Mouse (Mus musculus) MEL (cell line): ENCODE data around the gene Serpinb11. TPM values are rescaled to one million over a fixed set of nuclear protein-coding genes. Genes with fewer than 3 reads are reported as not detected.

ENCODE experiments used
- DNase-seq: peaks from one replicate; pipeline ENCODE4 v3.0.0; 2011; ENCODE audit warnings: low read depth, low spot score
- H3K27ac ChIP-seq: 2 replicates; pipeline ENCODE4 v1.5.1; 2012; ENCODE audit warnings: low read depth, mild to moderate bottlenecking, control low read depth, low read length, moderate library complexity; ENCODE audit not compliant: control insufficient read depth
- H3K27me3 ChIP-seq, 2 experiments: fragments of 150-350 bp in 1 of 2; sonication (generic) in 1 of 2; 2 replicates each; pipeline ENCODE4 v1.6.1; 2012; ENCODE audit warnings: low read length in 2 of 2, mild to moderate bottlenecking in 2 of 2, improper control_type of control experiment in 1 of 2, moderate library complexity in 1 of 2; ENCODE audit not compliant: insufficient read depth in 2 of 2, control insufficient read depth in 1 of 2
- H3K36me3 ChIP-seq, 2 experiments: 2 replicates each; pipeline ENCODE4 v1.6.1; 2012 to 2014; ENCODE audit warnings: low read length in 2 of 2, improper control_type of control experiment in 1 of 2, inconsistent platforms in 1 of 2, mild to moderate bottlenecking in 1 of 2; ENCODE audit not compliant: insufficient read depth in 2 of 2, control insufficient read depth in 1 of 2
- H3K4me1 ChIP-seq, 2 experiments: fragments of 150-350 bp in 1 of 2; sonication (generic) in 1 of 2; 2 replicates each; pipeline ENCODE4 v1.6.1; 2012; ENCODE audit warnings: low read length in 2 of 2, improper control_type of control experiment in 1 of 2, mild to moderate bottlenecking in 1 of 2; ENCODE audit not compliant: insufficient read depth in 2 of 2, control insufficient read depth in 1 of 2
- H3K4me3 ChIP-seq, 2 experiments: fragments of 150-350 bp in 1 of 2; sonication (generic) in 1 of 2; 2 replicates each; pipeline ENCODE4 v1.5.1; 2012; ENCODE audit warnings: low read depth in 2 of 2, low read length in 2 of 2, mild to moderate bottlenecking in 2 of 2, moderate library complexity in 2 of 2, control low read depth in 1 of 2, improper control_type of control experiment in 1 of 2; ENCODE audit not compliant: control insufficient read depth in 1 of 2, insufficient read depth in 1 of 2
- H3K79me2 ChIP-seq: 2 replicates; pipeline ENCODE4 v1.6.1; 2012; ENCODE audit warnings: mild to moderate bottlenecking, low read length, moderate library complexity; ENCODE audit not compliant: control insufficient read depth, poor library complexity, insufficient read depth
- H3K9ac ChIP-seq: 2 replicates; pipeline ENCODE4 v1.6.1; 2012; ENCODE audit warnings: low read depth, mild to moderate bottlenecking, control low read depth, low read length, moderate library complexity; ENCODE audit not compliant: control insufficient read depth, poor library complexity, severe bottlenecking
- H3K9me3 ChIP-seq: fragments of 150-350 bp; sonication (generic); replicated peaks from 2 replicates; pipeline ENCODE4 v1.6.1; 2012; ENCODE audit warnings: mild to moderate bottlenecking, low read length, improper control_type of control experiment, moderate library complexity; ENCODE audit not compliant: insufficient read depth
- ELF1 ChIP-seq: IDR thresholded peaks from 2 replicates; pipeline ENCODE4 v1.6.1; 2014; ENCODE audit warnings: low read depth, mild to moderate bottlenecking, inconsistent platforms, low read length, improper control_type of control experiment, moderate library complexity
- ETS1 ChIP-seq: IDR thresholded peaks from 2 replicates; pipeline ENCODE4 v1.6.1; 2012; ENCODE audit warnings: low read depth, mild to moderate bottlenecking, inconsistent platforms, low read length, improper control_type of control experiment, moderate library complexity
- GATA1 ChIP-seq: IDR thresholded peaks from 2 replicates; pipeline ENCODE4 v1.6.1; 2011; ENCODE audit warnings: low read depth, low read length, improper control_type of control experiment
- MXI1 ChIP-seq: IDR thresholded peaks from 2 replicates; pipeline ENCODE4 v1.6.1; 2011; ENCODE audit warnings: mild to moderate bottlenecking, low read depth, low read length, improper control_type of control experiment
- NELFE ChIP-seq: IDR thresholded peaks from 2 replicates; pipeline ENCODE4 v1.6.1; 2011; ENCODE audit warnings: low read depth, low read length, improper control_type of control experiment
- POLR2A ChIP-seq, 2 experiments: IDR thresholded peaks; 2 replicates each; pipeline ENCODE4 v1.6.1; 2011 to 2012; ENCODE audit warnings: low read length in 2 of 2, mild to moderate bottlenecking in 2 of 2, control low read depth in 1 of 2, improper control_type of control experiment in 1 of 2, low read depth in 1 of 2, moderate library complexity in 1 of 2; ENCODE audit not compliant: control insufficient read depth in 1 of 2, insufficient read depth in 1 of 2, poor library complexity in 1 of 2
- RAD21 ChIP-seq: IDR thresholded peaks from 2 replicates; pipeline ENCODE4 v1.6.1; 2011; ENCODE audit warnings: mild to moderate bottlenecking, low read depth, low read length, improper control_type of control experiment
- TAL1 ChIP-seq: IDR thresholded peaks from 2 replicates; pipeline ENCODE4 v1.6.1; 2012; ENCODE audit warnings: mild to moderate bottlenecking, inconsistent platforms, low read length, moderate library complexity, mixed read lengths
- TBP ChIP-seq: IDR thresholded peaks from 2 replicates; pipeline ENCODE4 v1.8.0; 2011; ENCODE audit warnings: low read depth, low read length, improper control_type of control experiment
- USF2 ChIP-seq, 2 experiments: IDR thresholded peaks; 2 replicates each; pipeline ENCODE4 v1.6.1; 2011 to 2012; ENCODE audit warnings: improper control_type of control experiment in 2 of 2, low read length in 2 of 2, borderline replicate concordance in 1 of 2, inconsistent platforms in 1 of 2, low read depth in 1 of 2, mild to moderate bottlenecking in 1 of 2; ENCODE audit not compliant: insufficient read depth in 1 of 2
- polyA plus RNA-seq, 2 experiments: library from polyadenylated mRNA; stranded (reverse) in 1 of 2; unstranded in 1 of 2; fragments of >175 nt in 1 of 2; fragments of >200 nt in 1 of 2; gene quantifications; 2 replicates each; pipeline versions ENCODE4 v1.2.1 to v1.2.4; 2012; ENCODE audit warnings: low replicate concordance in 2 of 2, low read depth in 1 of 2; ENCODE audit not compliant: insufficient read length in 2 of 2, insufficient read depth in 1 of 2, missing spikeins in 1 of 2
- total RNA-seq: library from RNA; depleted of rRNA; stranded (reverse); fragments of 300-350 nt; gene quantifications from 2 replicates; pipeline ENCODE4 v1.2.3, GENCODE M21; 2012

Serpinb11 gene
- total and polyA plus RNA-seq, 3 experiments = not detected

DNA sequence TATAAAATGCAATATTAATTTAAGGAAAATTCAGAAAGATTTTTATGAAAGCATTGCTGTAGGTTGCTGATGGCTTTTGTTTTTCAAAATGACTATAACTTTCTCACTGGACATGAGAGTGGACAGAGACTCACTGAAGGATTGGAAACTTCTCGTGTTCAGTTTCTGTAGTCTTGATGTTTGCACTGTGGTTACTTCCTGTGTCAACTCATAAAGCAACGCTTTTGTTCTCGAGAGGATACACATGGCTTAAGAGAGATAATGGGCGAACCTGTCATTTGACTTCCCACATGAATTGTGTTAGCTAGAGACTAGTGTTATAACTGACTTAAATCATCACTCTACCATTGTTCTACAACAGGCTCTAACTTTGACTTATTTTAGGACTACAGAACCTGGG, 16.0 kb downstream of the Serpinb11 start:
- H3K27me3 ChIP-seq = no peaks in the 10 kb centered on the region; a peak in 1 of 4 replicates
- H3K9ac ChIP-seq = no peak overlapping the region
- no peaks in the 10 kb centered on the region for H3K79me2 ChIP-seq
- peak overlapping the region; percentile 18; the same call in 1 of the 2 replicates for H3K27ac ChIP-seq
- H3K9me3 ChIP-seq = no peaks in the 10 kb centered on the region
- peaks cover 0 to 47% of the 10 kb centered on the region in 2 experiments; a peak in 2 of 4 replicates for H3K36me3 ChIP-seq
- TF ChIP-seq NELFE (no peak), ETS1 (no peak), TAL1 (peak; percentile 57), GATA1 (peak; percentile 89), POLR2A (IDR thresholded peaks at IDR 0.05; ENCODE audit: control insufficient read depth in 1 of 2, insufficient read depth in 1 of 2, low read depth in 1 of 2, low read length in 2 of 2, poor library complexity in 1 of 2) (peak in 1 of 2 experiments; percentile 38; a peak in 1 of 4 replicates), TBP (peak; percentile 81), RAD21 (no peak)
- peaks cover 22 to 23% of the 10 kb centered on the region in 2 experiments for H3K4me1 ChIP-seq
- peak; percentile 87 for DNase-seq
- no peak overlapping the region for H3K4me3 ChIP-seq

DNA sequence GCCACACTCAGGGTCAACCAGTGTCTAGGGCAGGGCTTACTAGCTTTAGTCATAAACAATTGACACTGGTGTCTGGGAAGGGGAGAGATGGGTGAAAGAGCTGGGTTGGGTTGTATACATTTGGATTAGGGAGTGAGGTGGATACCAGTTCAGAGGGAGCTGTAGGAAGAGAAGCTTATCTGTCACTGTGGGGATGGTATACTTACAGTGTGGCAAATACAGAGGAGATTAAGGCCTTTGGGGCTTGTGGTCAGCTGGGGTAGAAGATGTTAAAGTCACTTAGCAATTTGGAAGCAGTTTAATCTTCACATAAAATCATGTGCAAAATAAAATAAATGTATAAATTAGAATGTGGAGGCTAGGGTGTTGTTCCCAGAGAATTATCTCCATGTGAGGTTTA, 17.4 kb downstream of the Serpinb11 start:
- Histone ChIP-seq H3K9me3 (no peaks in the 10 kb centered on the region), H3K36me3 (peaks cover 0 to 61% of the 10 kb centered on the region in 2 experiments; a peak in 2 of 4 replicates), H3K4me3 (no peak overlapping the region), H3K27ac (no peak overlapping the region), H3K27me3 (no peaks in the 10 kb centered on the region), H3K9ac (no peak overlapping the region), H3K79me2 (no peaks in the 10 kb centered on the region), H3K4me1 (peaks cover 33 to 34% of the 10 kb centered on the region in 2 experiments)
- DNase-seq = peak; percentile 37
- TF ChIP-seq ELF1 (no peak), GATA1 (peak; percentile 65), MXI1 (no peak), TBP (no peak)

DNA sequence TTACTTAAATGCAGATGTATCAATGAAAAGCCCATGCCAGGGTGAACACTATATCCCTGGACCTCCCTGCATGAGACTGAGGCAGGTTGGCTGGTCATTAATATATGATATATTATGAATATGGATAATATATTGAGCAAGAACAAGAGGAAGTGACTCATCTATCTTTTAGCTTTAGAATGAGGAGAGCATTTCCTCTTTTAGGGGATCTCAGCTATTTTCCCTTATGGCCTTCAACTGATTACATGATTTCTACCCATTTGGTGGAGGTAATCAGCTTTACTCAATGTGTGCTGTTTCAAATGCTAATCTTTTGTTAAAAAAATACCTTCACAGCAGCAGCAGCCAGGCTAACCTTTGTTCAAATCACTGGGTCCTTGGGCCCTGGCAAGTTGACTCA, 20.5 kb downstream of the Serpinb11 start:
- no peak overlapping the region for H3K4me3 ChIP-seq

More for the DNA sequence above, 20.5 kb downstream of the Serpinb11 start:
- H3K9ac ChIP-seq = no peak overlapping the region
- peaks cover 0 to 78% of the 10 kb centered on the region in 2 experiments; a peak in 2 of 4 replicates for H3K36me3 ChIP-seq
- H3K27me3 ChIP-seq = no peaks in the 10 kb centered on the region
- no peaks in the 10 kb centered on the region for H3K79me2 ChIP-seq
- H3K27ac ChIP-seq = peak overlapping the region; percentile 89
- TF ChIP-seq GATA1 (peak; percentile 99), TAL1 (peak; percentile 89), USF2 (IDR thresholded peaks at IDR 0.05; ENCODE audit: borderline replicate concordance in 1 of 2, insufficient read depth in 1 of 2, low read depth in 1 of 2, low read length in 2 of 2) (no peak)
- DNase-seq = peak; percentile 92
- H3K9me3 ChIP-seq = no peaks in the 10 kb centered on the region
- H3K4me1 ChIP-seq = peaks cover 40 to 49% of the 10 kb centered on the region in 2 experiments
